Mouse (Mus musculus) spleen, postnatal 14 days (tissue): ENCODE data around the gene Prkch.

Experiments used
- DNase-seq, 2 experiments: peaks; one replicate each; pipeline ENCODE4 v3.0.0; 2021 to 2022; ENCODE audit warnings: low spot score in 2 of 2

The Prkch gene

DNA sequence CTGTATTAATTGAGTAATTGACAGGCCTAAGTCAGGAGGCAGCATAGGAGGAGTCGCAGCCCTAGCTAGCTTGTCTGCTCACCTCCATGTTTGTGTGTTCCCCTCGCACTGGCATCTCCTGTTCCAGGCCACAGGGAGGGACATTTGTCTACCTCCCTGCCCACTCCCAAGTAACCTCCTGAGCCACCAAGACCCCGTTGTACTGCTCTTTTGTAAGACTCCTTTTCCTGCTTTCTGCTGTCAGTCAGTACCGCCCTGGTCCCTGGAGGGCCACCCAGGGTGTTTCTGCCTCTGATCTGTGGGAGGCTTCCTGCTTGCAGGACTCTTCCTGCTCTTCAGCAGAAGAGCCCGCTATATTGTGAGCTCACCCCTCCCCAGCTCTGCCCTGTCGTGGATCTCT, 127.5 kb downstream of the Prkch start:
- no peak for DNase-seq

DNA sequence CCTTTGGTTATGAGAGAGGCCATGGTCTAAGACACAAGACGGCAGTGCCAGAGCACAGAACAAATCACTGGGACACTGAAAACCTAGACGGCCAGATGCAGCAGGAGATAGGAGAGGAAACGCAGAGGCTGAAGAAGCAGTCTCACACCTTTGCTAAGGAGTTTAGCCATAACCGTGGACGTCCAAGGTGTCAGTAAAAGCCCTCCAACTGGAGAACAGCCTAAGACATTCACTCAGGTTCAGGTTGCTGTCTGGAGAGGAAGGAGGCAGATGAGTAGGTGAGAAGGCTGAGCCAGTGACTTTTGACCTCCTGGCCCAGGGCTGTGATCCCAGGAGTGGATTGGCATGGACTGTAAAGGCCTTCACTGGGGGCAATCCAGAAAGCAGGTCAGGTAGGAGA, 130.0 kb downstream of the Prkch start:
- DNase-seq: no peak

GRCm38 (mm10) chr12:73715331-73715730, 130.7 kb downstream of the Prkch start:
- no peak for DNase-seq

DNA sequence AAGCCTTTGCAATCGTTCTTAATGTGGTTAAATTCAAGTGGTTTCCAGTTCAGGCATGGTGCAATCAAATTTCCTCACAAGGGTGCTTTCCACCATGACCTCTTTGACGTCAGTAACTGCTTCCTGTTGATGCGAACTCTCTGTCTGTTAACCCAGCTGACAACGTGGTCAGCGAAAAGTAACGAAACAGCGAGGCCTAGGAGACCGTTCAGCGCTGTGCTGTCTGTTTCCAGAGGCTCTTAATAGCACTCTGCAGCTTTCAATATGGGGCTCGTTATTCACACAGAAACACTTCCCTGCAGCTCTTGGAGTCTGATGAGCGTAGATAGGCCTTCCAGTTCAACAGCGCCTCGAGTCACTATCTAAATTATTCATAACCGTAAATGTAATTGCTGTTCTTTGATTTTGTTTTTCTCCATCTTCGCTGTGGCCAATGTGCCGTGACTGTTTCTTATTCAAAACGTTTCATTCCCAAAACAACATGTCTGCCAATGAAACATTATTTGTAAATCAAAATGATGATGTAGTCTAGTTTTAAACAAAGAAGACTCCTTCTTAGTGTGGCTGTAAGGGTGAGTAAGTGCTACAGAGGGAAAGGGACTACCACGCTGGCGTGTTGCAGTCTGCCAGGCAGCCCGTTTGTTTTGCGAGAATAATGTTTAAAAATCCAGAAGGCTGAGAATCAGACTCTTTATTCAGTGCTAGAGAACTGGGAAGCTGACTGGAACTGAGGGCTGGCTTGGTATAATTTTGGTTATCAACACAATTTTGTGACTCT, 131.5 kb downstream of the Prkch start:
- no peak for DNase-seq

DNA sequence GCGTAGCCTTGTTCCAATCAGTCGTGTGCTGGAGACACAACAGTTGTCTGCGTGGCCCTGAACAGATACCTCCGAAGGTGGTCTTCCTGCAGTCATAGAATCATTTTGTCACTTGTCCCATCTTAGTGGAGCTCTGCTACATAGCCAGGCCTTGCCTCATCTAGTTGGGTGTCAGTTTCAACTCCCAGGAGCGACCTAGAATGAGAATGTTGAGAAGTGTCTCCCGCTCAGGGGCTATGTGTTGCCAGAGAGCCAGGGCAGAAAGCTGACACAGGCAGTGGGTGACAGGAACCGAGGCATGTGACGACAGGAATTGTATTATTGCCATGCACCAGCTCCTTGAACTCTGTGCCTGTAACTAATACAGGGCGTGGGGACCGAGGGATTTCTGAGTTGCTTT, 133.4 kb downstream of the Prkch start:
- no peak for DNase-seq

- DNase-seq: no peak
Measured at GRCm38 (mm10) chr12:73719816-73720215, 135.2 kb downstream of the Prkch start.

GRCm38 (mm10) chr12:73720466-73720865, 135.9 kb downstream of the Prkch start:
- no peak for DNase-seq

DNA sequence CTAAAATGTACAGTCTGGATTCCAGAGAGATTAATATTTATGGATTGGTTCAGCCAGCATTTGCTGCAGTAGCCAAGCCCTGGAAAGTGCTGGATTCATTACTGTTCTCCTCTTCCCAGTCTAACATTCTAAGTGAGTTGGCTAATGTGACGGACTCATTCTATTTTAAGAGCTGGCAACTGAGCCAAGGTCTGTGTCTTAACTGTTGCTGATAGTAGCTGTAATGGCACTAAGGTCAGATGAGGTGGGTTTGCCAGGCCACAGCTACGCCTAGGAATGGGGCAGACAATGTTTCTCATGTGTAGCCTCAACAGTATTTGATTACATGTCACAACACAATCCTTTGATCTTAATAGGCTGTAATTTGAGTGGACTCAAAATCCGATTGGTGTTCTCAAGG, 137.5 kb downstream of the Prkch start:
- DNase-seq: no peak

DNA sequence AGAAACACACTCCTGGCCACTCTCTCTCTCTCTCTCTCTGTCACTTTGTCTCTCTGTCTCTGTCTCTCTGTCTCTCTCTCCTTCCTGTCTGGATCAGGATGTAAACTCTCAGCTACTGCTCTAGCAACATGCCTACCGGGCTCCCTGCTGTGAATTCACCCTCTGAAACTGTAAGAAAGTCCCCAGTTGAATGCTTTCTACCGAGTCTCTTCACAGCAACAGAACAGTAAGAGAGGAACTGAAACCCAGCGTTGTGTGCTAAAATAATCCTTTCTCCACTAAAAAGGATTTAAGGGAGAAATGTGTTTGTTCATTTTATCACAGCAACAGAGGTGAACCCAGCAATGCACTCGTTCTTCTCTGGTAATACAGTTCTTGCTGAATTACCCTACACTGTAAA, 138.5 kb downstream of the Prkch start:
- DNase-seq: no peak

DNA sequence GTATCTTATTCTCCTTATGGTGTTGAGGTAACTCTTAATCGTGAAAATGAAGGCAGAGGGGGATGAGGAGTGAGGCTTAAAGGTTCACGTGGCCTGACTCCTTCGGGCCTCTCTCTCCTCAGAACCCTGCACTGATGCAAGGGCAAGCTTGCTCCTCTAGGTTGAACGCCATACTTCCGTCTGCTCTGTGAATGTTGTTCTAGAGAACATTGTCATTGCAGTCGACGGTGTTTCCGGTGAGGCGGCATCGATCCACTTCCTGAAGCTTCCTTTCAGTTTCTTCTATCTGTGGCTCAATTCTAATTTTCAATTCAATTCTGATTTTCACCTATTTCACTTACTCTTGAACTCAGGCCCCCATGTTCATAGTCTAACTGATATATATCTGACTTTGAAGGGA, 139.3 kb downstream of the Prkch start:
- no peak for DNase-seq

DNA sequence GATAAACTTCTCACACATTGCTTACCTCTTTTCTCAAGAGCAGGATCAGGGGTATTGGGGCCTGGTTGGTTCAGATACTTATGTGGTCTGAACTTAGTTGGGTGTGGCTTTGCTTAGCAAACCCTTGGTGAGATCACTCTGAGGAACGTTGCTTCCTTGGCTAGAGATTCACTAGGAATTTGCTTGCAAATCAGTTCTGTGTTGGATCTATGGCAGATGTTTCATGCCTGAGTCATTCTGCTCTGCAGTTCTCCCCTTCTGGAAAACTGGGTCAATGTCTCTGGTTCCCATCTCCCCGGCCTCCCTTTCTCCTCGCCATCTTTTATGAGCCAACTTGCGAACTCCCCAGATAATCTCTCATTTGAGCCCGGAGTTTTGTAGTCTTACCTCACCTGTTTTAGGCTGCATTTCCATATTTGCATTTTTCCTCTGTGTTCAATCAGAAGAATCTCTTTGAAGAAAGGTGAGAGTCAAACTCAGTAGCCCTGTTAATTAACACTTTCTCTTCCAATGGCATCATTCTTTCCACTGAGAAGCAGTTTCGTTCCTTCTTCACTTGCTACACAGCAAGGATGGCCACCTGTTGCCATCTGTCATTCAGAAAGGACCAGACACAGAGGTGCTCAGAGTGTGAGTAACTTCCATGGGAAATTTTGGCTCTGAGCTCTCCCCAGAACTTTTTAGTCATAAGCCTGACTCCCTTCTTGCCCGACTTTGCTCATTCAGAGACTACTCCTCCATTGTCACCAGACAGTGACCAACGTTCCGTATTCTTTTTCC, 141.4 kb downstream of the Prkch start:
- no peak for DNase-seq

GRCm38 (mm10) chr12:73727046-73727445, 142.4 kb downstream of the Prkch start:
- no peak for DNase-seq

GRCm38 (mm10) chr12:73730603-73731002, 146.0 kb downstream of the Prkch start:
- no peak for DNase-seq

DNA sequence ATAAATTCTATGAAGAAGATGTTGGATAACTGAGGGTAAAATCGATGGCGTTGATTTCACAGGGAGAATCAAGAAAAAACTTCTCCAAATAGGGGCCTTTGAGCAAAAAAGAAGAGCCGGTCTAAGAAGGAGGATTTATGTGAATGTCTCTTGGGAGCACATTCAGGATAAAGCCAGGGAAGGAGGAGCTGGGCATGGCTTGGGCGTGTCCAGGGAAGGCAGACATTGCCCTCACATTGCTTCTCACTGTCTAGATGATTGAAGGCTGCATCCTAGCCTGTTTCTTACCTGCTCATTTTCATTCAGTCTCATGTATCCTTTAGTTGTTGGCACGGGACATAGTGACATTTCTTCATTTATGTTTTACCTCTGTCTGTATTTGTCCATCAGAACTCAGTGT, 146.5 kb downstream of the Prkch start:
- no peak for DNase-seq

DNA sequence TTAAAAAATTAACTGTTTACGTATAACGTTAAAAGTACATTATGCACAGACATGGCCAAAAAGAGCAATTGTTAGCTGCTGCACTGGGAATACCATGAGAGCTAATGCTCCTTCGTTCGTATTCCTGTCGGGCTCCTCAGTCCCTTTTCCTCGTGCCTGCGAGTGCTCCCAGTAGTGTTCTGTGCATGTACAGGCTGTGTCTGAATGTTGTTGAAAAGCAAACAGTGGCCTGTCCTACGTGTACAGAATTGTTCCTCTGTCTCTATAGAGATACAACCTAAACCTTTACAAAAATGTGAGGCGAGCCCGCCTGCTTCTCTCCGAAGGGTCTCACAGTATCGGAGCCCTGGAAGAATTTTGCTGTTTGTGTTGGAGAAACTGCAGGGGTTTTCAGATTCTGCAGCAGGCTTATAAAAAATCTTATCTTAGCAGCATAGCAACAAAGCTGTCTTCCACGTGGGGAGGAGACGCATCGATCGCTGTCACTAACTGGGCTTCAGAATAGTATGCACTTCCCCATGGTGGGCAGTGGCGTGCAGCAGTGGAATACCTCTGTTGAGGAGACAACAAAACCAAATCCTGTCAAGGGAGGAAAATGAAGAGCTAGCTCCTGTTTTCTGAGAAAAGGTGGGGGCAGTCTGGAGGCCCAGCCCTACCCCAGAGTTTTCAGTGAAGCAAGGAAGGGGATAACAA, 147.4 kb downstream of the Prkch start:
- DNase-seq: no peak

DNA sequence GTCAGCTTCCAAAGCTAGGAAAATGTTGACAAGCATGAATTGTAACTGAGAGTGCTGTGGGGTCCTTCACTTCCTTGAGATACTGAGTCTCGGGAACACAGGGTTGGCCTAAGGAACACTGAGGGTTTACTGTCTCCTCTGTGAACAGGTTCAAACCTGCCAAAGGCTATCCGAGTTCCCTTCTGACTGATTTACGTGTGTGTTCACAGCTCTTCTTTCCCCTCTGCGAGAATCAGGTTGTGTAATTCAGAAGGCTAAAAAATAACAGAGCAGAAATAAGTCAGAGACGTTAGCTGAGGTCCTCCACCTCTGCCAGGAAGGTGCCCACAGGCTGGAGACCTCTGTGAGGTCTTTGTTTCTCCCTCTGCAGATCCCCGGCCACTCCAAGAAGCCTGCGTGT, 148.3 kb downstream of the Prkch start:
- no peak for DNase-seq

DNA sequence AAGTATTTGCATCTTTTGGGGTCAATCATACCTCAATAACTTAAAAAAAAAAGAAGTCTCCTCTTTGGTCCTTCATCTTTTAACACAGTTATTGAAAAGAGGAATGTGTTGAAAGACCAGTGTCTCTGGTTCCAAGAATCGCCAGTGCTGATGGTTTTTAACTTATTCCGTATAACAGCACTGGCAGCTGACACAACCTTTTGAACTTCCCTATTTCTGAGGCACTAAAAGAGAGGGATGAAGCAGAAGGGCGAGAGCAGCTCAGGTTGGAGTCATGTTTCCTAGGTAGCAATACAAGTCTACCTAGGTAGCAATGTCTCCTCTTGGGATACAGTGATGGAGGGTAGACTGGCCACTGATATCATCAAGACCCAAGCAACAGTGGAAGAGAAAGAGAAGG, 152.3 kb downstream of the Prkch start:
- no peak for DNase-seq

DNA sequence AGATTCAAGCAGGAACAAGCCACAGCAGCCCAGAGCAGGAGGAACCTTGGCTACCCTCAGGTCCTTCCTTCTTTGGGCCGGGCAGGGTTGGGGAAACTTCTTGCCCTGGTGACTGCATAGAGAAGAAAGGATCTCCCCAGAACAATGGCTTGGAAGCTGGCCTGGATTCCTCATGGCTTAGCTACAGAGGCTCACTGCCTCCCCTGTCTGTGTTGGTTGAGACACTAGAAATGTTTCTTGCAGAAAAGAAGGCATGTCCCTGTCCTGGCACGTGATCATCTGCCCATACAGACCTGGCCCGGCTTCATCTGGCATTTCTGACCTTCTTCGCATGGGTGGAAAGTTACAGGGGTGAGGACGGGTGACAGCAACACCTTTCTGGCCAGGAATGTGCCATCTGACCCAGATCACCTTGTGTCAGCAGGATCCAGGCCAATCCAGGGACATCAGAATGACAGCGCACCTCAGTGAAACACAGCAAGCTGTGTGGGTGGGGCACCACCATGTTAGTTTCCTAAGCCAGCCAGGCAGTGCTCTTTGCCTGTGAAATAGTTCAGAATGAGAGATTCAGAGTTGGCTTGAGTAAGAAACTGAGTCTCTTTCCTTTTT, 155.1 kb downstream of the Prkch start:
- DNase-seq: no peak

DNA sequence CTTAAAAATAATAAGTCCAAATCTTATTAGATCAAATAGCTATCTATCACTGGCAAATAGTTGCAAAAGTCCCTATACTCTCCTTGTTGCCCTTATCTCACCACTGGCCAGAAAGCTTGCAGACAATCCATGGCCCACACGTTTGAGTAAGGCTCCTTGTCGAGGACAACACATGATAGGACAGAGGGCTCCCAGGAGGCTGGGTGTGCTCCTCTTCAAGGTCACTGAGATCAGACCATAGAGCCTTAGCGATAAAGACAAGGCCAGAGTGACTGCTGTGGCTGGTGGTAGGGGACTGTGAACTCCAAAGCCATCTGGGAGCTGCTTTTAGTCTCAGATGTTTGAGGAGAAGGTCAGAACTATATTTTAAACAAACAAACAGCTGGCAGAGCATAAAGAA, 158.0 kb downstream of the Prkch start:
- no peak for DNase-seq

DNA sequence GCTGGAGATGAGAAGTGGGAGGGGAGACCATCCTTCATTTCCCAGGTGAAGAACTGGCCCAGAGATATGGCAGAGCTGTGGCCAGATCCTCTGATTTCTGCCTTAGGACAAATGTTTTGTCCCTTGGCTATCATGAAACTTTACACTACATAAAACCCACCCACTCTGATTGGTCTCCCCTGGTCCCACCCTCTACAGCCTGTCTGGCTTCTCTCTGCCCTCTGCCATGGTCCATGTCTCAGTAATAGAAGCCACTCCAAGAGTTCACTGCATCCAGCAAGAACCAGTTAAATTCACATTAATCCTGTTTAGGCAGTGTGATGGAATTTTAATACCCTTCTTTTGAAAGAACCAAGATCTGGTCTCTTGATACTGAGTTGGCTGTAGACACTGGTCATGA, 158.5 kb downstream of the Prkch start:
- no peak for DNase-seq

DNA sequence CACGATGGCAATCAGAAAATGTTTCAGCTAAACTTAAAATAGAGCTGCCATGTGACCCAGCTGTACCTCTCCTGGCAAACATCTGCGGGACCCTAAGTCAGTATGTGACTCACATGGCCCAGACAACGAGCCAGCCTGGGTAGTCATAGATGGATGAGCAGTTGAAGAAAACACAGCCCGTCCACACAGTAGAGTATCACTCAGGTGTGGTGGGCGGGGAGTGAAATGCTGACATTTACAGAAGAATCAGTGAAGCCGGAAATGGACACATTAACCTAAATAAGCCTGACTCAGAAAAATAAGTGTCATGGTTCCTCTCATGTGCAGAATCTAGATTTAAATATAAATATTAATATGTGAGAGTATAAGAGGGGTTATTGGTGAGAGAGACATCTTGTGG, 161.5 kb downstream of the Prkch start:
- DNase-seq: no peak

GRCm38 (mm10) chr12:73748373-73748772, 163.8 kb downstream of the Prkch start:
- no peak for DNase-seq
